Mouse (Mus musculus): ENCODE measurements around the gene Tmem221. TPM values are rescaled to one million over a fixed set of nuclear protein-coding genes. Genes with fewer than 3 reads are reported as not detected.

Tmem221 gene
- polyA plus RNA-seq, 1 experiment from 2014 or later: 13.0 TPM

GRCm38 (mm10) chr8:71579009-71579408, 20.3 kb upstream of the Tmem221 start:
- no peak for DNase-seq (ENCODE audit: low spot score)

- no peak for DNase-seq (ENCODE audit: low spot score)
These were observed 19.3 kb upstream of the Tmem221 start for GRCm38 (mm10) chr8:71577856-71578387.

- DNase-seq (ENCODE audit: low spot score): no peak
These were observed 16.3 kb upstream of the Tmem221 start for GRCm38 (mm10) chr8:71575020-71575419.

DNA sequence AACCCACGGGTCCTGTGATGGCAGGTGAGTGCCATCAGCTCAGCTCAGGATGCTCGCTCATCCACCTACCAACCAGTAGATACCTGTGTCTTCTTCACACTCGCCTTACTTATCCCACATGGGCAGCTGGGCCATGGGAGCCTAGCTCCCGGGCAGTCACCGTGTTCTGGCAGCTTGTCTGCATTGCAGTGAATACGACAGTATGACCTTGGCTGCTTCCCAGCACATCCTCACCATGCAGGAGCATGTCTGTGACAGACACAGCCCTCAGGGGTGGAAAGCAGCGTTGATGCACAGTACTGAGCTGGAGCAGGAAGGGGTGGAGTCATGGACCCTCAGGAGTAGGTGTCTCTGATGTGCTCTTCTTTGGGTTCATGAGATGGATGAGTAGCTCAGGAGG, 15.8 kb upstream of the Tmem221 start:
- DNase-seq (ENCODE audit: low spot score): no peak

- DNase-seq (ENCODE audit: low spot score): no peak
These were observed 14.4 kb upstream of the Tmem221 start for GRCm38 (mm10) chr8:71572847-71573633.

DNA sequence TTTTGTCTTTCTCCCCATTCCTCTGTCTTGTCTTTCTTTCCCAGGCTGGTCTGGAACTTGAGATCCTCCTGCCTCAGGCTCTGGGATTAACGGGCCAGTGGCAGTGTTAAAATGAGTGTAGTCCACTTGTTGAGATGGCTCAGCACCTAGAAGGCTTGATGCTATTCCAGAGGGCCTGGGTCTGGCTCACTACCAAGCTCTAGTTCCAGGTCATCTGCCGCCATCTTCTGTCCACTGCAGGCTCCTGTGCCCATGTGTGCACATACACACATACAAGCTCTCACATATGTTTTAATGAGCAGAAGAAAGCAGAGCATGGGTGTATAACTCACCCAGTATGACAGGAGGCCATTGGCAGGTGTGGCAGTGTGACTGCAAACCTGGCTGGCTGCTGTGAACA, 13.4 kb upstream of the Tmem221 start:
- no peak for DNase-seq (ENCODE audit: low spot score)

DNA sequence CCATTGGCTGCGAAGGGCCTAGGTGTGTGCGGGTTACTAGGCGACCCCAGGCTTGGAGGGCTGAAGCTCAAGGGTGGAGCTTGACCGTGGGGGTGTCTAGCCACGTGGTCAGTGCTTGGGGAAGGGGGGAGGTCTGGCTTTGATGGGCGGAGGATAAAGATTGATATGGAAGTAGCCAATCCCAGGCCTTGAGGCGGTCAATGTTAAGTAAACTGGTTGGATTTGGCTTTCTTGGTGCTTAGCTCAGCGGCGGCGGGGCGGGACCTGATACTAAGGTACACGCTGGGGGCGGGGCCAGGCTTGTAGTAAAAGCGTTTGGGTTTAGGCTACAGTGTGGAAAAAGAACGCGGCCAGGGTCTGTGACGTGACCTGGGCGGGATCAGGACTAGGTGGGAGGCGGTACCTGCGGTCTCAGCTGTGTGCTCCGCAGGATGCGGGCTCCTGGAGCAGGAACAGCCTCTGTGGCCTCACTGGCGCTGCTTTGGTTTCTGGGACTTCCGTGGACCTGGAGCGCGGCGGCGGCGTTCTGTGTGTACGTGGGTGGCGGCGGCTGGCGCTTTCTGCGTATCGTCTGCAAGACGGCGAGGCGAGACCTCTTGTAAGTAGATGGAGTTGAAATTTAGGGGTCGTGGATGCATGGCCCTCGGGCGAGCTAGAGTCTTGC, 11.8 kb upstream of the Tmem221 start:
- DNase-seq (ENCODE audit: low spot score): peak; percentile 88

- DNase-seq (ENCODE audit: low spot score): peak; percentile 65
These were observed 11.0 kb upstream of the Tmem221 start for GRCm38 (mm10) chr8:71569366-71570290.

GRCm38 (mm10) chr8:71568941-71569340, 10.3 kb upstream of the Tmem221 start:
- no peak for DNase-seq (ENCODE audit: low spot score)

- DNase-seq (ENCODE audit: low spot score): no peak
These were observed 9.8 kb upstream of the Tmem221 start, which contains the start of gene Slc27a1 for GRCm38 (mm10) chr8:71568387-71568937. Slc27a1 (plus strand) TSS chr8:71568882.

DNA sequence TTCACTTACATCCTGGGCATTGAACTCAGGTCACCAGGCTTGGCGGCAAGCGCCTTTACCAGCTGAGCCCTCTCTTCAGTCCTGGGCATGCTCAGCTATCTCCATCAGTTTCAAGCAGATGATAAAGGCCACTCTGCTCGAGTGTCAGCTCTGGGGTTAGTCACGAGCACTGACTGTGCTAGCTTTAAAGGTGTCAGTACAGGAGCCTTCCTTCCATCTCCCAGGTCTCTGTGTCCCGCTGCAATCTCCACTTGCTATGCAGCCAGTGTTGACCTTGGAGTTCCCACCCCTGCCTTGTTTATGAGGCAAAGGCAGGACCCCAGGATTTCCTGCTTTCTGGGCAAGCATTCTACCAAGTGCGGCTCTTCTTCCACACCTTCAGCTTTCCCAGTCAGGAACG, 8.9 kb upstream of the Tmem221 start:
- no peak for DNase-seq (ENCODE audit: low spot score)

GRCm38 (mm10) chr8:71566501-71566900, 7.8 kb upstream of the Tmem221 start, which contains the start of gene Nxnl1:
Nxnl1 (minus strand) TSS chr8:71566601.
- DNase-seq (ENCODE audit: low spot score): no peak

DNA sequence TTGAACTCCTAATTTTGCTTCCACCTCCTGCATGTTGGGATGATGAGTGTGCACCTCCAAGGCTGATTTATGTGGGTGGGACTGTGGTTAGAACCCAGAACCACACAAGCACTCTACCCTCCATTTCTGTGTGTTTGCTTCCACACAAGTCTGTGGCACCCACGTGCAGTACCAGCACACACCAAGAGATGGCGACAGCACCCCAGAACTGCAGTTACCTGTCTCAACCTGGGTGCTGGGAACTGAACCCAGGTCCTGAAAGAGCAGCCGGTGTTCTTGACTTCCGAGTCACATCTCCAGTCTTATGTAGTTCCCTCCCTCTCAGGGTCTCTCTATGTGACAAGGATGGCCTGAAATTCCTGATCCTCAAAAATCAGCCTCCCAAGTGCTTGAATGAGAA, 5.3 kb upstream of the Tmem221 start:
- DNase-seq (ENCODE audit: low spot score): no peak

DNA sequence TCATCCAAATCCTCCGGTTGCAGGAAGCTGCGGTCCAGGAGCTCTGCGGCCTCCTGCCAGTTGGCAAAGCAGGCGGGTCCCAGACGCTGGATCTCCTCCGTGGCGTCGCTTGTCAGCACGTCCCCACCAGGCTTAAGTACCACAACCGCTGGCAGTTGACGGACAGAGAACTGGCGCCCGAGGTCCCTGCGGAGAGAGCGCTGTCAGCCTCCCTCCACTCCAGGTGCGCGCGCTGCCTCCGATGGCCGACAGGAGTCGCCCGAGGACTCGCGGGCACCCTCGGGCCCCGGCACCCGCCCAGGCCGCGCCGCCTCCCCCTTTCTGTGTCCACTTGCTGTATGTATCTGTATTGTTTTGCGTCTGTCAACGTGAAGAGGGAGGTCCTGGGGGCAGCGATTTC, 4.1 kb upstream of the Tmem221 start:
- DNase-seq (ENCODE audit: low spot score): peak; percentile 71

DNA sequence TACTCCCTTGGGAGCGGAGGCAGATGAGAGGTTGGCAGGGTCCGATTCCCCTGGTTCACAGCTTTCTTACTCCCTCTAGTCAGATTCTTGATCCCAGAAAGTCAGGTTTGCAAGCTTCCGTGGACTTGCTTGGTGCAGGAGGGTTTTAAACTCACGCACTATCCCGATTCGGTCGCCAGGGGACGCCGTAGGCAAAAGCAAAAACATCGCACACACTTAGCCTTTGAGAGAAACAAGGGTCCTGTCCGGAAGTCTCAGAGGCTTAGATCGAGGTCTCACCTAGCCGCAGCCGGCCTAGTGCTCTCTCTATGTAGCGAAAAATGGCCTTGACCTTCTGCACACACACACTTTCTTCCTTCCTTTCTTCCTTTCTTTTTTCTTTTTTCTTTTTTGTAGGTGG, 2.7 kb upstream of the Tmem221 start:
- peak; percentile 89 for DNase-seq (ENCODE audit: low spot score)

- DNase-seq (ENCODE audit: low spot score): no peak
These were observed 2.1 kb upstream of the Tmem221 start for GRCm38 (mm10) chr8:71560765-71561164.

- no peak for DNase-seq (ENCODE audit: low spot score)
These were observed 1.4 kb upstream of the Tmem221 start for GRCm38 (mm10) chr8:71560071-71560470.

DNA sequence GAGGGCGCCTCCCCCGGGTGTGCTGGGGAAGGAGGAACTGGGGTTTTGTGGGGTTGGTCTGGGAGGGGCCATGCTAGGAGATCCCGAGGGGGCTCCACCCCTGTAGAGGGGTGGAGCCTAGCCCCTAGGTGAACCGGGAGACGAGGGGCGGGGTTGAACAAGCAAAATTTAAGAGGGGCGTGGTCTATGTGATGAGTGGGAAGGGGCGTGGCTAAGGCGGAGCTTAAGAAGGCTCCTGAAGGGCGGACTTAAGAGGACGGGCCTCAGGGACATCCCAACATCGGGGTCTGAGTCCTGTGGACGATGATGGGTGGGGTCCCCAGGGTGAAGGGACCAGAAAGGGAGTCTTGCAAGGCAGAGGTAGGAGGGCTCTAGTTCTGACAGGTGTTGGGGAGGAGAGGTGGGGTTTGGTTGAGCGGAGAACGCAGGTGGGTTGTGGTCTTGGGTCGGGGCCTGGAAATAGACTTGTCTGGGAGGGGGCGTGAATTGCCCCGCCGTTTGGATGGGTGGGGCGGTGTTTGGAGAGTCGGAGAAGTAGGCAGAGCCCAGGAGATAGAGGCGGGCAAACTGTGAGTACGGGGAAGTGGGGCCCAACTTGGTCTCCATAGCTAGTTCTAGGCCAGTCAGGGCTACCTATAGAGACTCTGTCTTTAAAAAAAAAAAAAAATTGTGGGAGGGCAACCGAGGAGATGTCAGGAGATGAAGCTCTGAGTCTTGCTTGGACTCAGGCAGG, 453 bp upstream of the Tmem221 start:
- peak; percentile 95 for DNase-seq (ENCODE audit: low spot score)

GRCm38 (mm10) chr8:71554644-71555043, 4.0 kb downstream of the Tmem221 start:
- DNase-seq (ENCODE audit: low spot score): peak; percentile 1

- DNase-seq (ENCODE audit: low spot score): peak; percentile 1
These were observed 4.7 kb downstream of the Tmem221 start for GRCm38 (mm10) chr8:71554001-71554400.
